Mouse (Mus musculus): ENCODE data around the gene Zfp541.

The Zfp541 gene

DNA sequence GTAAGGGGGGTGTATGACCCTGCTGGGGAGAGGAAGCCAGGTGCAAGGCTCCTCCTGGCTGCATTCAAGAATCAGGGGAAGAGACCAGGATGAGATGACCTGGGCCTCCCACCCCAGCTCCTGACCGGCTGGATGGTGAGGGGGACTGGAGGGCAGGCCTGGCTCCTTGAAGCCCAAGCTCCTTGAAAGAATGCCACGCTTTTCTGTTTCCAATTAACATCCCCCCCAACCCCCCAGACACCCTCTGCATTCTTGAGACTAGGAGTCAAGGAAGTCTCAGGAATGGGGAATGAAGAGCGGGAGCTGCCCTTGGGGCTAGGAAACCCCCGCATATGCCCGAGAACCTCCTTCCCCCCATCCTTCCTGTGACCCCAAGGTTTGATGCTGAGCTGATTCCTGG, 17.1 kb upstream of the Zfp541 start:
- no peak for DNase-seq (ENCODE audit: low spot score in 2 of 2)

DNA sequence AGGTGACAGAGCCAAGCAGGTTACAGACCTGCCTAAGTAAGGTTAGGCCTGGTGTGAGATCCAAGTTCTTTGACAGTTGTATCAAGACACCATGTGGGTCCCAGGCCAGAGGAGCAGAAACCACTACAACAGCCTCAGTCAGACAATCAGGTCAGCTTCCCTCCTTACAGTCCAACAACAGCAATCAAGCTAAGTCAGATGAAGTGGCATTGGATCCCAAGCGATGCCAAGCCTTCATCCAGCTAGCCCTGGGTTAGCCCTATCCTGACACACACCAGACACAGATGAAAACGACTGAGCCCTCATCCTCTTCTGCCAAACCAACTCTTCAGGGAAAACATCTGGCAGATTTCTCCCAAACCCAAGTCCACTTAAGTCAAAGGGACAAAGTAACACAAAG, 16.1 kb upstream of the Zfp541 start:
- no peak for DNase-seq (ENCODE audit: low spot score in 2 of 2)

DNA sequence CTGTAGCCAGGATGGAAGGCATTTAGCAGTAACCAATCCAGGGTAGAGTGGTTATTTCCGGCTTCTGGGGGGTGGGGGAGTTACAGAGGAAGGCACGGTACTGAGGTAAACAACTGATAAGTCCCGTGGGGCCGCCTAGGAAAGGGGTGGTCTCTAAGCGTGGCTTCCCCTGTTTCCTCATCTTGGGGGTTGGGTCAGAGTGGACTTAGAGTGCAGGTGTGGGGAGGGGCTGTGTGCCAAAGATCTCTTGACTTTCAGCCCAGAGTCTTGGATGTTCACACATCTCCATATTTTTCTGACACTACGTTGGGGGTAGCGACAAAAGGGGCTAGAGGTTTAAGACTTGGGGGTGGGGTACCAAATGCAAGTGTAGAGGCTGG, 15.5 kb upstream of the Zfp541 start:
- peak in 1 of 2 experiments; percentile 31 for DNase-seq (ENCODE audit: low spot score in 2 of 2)

DNA sequence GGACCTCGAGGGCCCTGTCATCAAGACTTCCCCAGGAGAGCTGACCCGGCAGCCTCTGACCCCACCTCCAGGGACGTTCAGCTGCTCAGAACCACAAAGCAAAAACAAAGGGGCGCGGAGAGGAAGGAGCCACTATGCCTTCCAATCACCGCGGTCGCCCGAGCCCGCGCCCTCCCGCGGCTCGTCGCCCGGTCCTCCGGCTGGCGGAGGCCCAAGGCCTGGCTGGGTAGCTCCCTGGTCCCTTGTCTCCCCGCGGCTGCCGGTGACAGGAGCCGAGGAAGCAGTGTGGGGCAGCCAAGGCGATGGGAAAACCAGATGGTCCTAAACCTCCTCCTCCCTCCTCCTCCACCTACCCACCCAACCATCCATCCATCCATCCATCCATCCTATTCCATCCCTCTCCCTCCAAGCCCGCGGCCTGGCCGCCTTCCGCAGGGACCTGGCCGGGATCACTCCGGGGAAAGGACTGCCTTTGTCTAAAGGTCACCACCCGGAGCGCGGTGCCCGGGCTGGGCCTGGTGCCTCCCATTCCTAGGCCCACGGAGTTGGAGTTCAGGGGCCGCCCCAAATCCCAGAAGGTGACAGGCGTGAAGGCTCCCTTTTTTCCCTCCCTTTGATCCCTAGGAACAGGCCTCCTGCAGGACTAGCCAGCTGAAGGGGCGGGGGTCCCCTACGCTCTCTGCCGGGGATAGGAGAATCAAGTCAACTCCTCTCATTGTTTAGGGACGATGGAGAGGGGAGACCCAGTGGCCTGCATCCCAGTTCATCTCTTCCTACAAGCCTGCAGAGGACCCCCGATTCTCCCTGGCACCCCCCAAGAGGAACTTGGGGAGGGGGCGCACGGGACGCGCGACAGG, 14.9 kb upstream of the Zfp541 start:
- peak; percentile 53 to 56 for DNase-seq (ENCODE audit: low spot score in 2 of 2)

DNA sequence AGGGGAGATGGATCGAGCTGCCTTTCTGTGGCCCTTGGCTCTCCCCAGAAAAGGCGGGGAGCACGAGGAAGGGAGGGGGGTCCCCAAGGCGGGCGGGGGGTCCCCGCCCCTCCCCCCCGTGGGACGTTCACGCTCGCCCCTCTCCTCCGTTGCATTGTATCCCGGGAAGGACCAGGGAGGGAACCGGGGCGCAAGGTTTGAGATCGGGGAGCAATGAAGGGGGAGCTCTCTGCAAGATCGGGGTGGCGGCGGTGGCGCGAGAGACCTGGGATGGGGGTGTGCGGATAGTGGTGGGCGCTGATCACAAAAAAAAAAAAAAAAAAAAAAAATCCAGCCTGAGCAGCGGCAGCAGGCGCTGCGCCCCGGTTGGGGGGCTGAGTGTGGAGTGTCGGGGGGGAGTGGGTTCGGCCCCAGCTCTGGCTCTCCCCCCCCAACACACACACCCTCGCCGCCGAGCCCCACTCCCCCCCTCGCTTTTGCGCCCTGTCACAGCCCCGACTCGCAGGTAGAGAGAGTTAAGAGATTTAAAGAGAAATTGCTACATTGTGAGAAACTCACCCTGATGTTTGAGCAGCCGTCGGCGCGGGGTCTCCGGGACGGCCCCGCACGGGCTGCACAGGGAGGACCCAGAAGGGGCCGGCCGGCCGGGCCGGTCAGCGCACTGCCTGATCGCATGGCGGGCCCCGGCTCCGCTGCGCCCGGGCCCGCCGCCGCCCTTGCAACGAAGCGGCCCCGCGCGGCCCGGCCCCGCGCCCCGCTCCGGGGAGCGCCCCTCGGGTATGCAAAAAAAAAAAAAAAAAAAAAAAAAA, 14.1 kb upstream of the Zfp541 start, which contains the start of gene Bicra:
Gene Bicra, minus strand, starts transcription at position 584 of the 809 bp plus-strand sequence.
- peak; percentile 66 to 76 for DNase-seq (ENCODE audit: low spot score in 2 of 2)

DNA sequence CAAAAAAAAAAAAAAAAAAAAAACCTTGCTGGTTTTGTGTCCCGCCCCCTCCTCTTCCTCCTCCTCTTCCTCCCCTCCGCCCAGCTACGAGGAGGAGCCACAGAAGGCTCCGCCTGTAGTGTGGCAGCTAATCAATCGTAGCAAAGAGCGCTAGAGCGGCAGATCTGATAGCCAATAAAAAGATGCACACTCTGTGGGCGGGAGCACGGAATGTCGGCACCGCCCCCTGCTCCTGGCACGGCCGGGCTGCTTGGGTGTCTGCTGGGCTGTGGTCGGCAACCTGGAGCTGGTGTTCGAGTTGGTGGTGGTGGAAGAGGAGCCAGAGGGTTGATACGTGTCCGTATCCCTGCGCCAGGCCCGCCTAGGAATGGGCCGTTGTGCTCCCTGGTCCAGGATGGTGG, 13.4 kb upstream of the Zfp541 start:
- DNase-seq (ENCODE audit: low spot score in 2 of 2), result peak; percentile 96

DNA sequence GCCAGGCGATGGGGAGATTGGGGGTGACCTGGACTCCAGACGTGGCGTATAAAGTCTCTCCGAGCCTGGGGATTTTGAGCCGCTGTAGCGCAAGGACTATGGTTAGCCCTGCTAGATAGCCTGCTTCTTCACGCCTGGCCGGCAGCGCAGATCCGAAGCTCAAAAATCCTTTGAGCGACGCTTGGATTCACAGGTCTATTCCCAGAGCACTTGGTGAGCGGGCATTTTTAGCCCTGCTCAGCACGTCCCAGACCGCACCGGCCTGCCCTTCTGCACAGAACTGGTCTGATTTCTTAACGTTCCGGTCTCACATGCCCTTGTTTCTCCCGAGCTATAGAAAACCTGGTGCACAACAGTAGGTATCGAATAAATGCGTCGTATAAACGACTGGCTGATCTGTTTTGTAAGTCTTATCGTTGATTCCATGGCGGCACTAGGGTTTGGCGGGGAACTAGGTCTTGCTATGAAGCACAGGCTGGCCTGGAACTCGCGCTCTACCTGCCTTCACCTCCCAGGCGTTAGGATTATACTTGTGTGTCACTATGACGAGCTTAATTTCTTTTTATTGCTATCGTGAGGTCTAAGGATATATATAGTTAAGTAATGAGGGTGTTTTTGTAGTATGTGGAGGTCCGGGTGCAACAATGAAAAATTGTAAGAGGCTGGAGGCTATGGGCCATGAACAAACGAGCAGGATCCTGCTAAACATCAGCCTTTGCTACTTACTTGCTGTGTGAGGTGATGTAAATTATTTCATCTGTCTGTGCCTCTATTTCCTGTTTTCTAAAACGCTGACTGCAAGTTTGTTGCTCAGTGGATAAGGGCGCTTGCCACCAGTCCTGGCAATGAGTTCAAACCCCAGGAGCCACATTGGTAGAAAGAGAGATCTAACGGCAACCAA, 12.7 kb upstream of the Zfp541 start:
- no peak for DNase-seq (ENCODE audit: low spot score in 2 of 2)

DNA sequence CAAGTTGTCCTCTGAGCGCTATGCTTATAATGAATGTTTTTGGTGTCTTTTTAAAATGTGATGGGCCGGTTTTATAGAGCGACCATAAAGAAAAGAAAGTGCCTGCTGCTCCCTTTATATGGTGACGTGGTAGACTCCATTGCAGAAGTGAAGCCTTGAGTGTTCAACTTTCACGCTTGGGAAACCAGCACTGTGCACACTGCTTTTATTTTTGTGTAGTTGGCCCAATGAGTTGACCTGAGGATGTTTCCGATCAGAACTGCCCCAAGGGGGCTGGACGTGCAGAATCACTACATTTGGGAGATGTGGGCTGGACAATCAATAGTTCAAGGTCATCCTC, 12.1 kb upstream of the Zfp541 start:
- no peak for DNase-seq (ENCODE audit: low spot score in 2 of 2)

DNA sequence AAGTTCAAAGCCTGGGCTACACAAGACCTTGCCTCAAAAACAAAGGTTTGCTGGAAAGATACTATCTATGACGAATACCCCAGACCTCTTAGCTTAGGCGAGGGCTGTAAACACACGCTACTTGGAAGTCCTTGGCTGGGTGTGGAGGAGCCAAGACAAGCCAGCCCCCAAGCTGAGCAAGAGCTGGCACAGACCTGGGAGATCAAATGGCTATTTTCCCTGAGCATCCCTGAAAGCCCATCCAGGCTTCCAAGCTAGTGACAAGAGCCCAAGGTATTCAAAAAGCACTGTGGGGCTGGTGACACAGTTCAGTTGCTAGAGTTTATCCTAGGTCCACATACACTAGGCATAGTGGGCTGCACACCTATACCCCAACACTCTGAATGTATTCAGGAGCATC, 11.0 kb upstream of the Zfp541 start:
- DNase-seq (ENCODE audit: low spot score in 2 of 2), result no peak

DNA sequence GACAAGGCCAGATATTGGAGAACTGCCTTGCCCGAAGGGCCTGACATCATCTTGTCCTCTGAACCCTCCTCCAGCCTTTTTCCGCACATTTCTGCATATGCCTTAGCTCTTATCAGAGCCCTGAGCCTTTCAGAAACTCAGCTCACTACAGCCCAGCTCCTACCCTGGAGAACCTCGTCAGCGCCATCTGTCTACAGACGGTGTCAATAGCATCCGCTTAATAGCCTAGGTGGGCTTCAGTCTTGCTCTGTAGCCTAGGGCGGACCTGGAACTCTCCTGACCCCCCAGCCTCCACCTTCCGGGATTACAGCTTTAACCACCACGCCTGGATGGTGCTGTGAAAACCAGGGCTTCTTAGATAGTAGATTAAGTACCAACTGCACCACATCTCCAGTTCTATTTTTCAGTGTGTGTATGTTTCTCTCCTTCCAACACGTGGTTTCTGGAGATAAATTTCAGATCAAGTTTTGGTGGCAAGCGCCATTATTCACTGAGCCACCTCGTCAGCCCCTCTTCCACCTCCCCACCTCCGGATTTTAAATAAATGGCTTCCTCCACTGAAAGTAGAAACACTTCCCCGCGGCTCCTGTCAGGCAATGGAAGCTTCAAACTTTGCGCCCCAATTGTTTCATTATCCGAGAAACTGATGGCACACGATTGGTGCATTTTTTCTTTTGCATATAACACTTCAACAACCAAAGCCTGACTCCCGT, 9.6 kb upstream of the Zfp541 start:
- peak; percentile 57 to 76 for DNase-seq (ENCODE audit: low spot score in 2 of 2)

DNA sequence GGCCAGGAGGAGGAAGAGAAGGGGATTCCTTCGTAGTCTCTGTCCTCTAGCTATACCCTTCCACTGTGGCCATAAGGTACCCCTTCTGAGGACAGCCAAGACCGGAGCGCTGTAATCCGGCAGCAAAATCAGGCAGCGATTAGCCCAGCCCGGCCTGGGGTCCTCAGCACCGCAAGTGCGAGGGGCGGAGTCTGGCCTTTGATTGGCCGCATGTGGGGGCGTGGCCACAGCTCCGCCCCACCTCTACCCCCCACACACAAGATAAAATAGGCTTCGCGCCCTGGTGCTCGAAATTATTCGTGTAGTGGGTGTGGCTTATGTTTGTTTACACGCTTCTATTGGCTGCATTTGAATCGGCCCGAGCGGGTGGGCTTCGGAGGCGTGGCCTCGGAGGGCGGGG, 8.9 kb upstream of the Zfp541 start:
- peak; percentile 84 to 92 for DNase-seq (ENCODE audit: low spot score in 2 of 2)

DNA sequence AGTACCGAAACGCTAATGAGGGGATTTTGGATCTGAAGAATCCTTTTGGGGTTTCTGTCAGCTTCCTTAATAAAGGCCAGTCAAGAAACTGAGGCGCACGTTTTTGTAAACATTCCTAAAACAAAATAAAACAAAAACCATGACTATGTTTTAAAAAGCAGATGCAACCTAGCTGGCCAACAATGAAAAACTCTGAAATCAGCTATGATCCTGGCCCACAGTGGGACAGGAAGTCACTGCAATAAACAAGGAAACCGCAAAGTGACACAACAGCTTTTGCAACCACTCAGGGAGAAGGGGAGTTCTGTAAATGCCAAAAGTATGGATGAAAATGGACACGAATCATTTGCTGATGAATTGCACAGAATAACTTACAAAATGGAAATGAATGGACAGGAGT, 8.5 kb upstream of the Zfp541 start:
- no peak for DNase-seq (ENCODE audit: low spot score in 2 of 2)

DNA sequence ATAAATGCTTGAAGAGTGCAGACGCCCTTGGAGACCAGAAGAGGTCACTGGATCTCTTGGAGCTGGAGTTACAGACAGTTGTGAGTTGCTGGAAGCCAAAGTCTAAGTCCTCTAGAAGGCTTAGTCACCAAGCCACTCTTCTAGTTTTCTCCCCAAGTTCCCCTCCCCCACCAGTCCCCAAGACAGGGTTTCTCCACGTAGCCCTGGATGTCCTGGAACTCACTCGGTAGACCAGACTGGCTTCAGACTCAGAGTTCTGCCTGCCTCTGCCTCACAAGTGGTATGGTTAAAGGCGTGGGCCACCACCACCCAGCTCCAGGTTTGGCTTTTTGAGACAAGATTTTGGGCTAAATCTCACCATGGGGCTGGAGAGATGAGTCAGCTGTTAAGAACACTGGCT, 6.6 kb upstream of the Zfp541 start:
- no peak for DNase-seq (ENCODE audit: low spot score in 2 of 2)

DNA sequence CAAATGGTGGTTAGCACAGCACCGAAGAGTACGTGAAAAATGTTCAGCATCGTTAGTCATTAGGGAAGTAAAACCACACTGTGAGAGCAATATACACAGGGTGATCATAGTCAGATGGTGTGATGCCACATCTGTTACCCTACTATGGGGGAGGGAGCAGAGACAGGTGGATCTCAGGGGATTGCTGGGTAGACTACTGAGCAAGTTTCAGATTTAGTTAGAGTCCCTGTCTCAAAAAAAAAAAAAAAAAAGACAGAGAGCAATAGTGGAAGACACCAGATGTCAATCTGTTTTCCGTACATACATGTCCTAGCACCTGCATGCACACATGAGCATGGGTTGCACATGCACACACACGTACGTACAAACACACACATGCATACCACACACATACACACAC, 5.9 kb upstream of the Zfp541 start:
- DNase-seq (ENCODE audit: low spot score in 2 of 2), result no peak

DNA sequence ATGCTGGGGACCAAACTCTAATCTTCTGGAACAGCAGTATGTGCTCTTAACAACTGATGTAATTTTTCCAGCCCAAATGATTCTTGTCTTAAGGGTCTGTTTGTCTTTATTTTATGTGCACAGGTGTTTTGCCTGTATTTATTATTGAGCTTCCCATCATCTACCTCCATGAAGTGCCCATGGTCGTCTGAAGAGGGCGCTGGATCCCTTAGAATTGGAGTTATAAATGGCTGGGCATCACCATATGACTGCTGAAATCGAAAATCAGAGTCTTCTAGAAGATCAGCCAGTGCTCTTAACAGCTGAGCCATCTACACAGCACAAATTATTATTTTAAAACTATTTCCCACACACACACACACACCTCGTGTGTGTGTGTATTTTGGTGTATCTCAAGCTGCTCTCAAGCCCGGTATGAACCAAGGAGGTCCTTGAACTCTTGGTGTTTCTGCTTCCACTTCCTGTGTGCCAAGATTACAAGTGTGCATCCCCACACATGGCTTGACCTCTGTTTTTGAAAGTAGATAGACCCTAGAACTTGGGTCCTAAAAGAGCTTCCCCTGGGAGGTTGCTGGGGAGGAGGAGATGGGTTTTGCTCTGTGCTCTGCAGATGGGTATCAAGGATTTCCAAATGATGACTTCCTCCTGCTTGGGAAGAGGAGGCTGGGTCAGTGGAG, 5.0 kb upstream of the Zfp541 start:
- peak in 1 of 2 experiments; percentile 50 for DNase-seq (ENCODE audit: low spot score in 2 of 2)

DNA sequence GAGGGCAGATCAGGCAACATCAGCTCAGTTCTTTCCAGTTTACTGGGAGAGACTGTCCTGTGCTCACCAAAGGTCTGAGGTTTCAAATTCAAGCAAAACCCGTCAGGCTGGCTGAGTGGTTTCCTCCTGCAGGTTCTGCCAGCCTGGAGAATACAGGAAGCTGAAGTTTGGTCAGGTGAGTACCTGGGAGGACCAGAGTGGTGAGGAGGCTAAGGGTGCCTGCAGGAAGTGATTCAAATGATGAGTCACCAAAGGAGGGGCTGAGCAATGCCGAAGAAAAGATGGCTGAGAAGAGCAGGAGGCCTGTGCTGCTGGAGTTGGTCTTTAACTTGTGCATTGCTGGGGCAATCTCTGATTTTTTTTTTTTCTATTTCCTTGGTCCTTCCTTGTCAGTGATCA, 4.5 kb upstream of the Zfp541 start:
- no peak for DNase-seq (ENCODE audit: low spot score in 2 of 2)

DNA sequence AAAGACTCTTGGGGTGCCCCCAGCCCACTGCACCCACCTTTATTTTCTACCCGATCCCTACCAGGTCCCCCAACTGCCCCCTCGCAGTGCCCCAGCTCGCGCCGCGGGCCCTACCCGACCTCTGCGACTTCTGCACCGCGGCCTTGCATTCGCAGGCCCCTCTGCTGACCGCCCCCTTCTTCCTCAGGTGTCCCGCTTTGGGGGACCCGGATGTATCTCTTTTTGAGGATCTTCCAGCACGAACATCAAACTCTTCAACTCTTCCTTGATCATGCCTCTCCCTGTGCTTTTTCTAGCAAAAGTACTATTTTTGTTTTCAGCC, 446 bp downstream of the Zfp541 start:
- no peak for DNase-seq (ENCODE audit: low spot score in 2 of 2)

DNA sequence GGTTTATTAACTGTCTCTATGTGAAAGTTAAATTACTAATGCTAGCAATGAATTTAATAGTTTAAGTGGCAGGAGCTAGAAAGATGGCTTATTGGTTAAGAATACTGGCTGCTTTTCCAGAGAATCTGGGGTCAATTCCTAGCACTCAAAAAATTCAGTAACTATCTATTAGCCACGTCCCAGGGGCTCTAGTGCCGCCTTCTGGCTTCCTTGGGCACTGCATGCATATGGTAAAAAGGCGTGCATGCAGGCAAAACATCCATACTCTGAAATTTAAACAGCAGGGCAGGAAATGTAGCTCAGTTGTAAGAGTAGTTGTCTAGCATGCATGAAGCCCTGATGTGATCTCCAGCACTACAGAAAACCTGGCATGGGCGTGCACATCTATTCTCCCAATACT, 1.9 kb downstream of the Zfp541 start:
- DNase-seq (ENCODE audit: low spot score in 2 of 2), result no peak

DNA sequence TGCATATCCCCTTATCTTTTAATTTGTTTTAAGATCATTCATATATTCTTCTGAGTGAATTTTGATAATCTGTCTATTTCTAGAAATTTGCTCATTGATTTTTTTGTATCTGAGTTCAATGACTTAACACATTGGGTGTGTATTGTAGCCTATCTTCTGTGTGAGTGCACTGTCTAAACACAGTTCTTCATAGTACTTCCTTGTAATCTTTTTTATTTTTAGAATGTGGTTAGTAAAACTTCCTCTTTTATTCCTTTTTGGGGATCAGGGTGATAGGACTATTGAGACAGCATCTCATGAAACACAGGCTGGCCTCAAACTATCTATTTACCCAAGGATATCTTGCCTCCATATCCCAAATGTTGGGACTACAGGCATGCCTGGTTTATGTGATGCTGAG, 9.2 kb downstream of the Zfp541 start:
- no peak for DNase-seq (ENCODE audit: low spot score in 2 of 2)

DNA sequence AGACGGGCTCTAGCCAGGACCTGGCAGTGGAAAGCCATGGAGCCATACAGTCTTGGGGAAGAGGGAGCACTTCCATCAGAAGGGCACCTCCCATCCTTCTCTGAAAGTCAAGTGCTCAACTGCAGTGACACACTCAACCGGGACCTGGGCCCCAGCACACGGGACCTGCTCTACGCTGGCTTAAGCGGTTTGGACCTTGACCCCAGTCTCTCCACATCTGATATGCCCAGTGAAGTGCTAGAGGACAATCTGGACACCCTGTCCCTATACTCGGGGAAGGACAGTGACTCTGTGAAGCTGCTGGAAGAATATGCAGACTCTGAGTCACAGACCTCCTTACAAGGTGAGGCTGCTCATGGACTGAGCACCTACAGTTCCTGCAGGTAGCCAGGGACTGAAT, 10.3 kb downstream of the Zfp541 start:
- DNase-seq (ENCODE audit: low spot score in 2 of 2), result no peak

DNA sequence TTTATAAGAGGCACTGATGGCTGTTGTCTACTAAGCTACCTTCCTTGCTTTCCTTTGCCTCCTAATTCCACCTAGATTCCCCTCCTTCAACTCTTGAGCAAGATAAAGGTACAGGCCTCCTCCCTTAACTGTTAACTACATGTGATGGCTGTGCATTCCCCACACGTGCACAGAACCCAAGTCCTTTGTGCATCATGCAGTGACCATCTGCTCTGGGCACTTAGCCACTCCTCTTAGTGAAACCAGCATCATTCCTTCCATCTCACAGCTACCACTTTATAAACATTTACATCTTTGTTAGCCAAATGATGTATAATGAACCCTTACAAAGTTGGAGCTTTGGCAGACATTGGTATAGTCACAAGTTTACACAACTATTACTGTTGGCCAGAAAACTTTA, 18.3 kb downstream of the Zfp541 start:
- no peak for DNase-seq (ENCODE audit: low spot score in 2 of 2)
